Mouse (Mus musculus) left cerebral cortex, postnatal 14 days (tissue): ENCODE data around the gene Gcnt1. TPM values are rescaled to one million over a fixed set of nuclear protein-coding genes. Genes with fewer than 3 reads are reported as not detected.

Experiments used
- DNase-seq, 2 experiments: peaks; one replicate each; pipeline ENCODE4 v3.0.0; 2021 to 2022; ENCODE audit warnings: low spot score in 2 of 2, mixed read lengths in 1 of 2
- intact Hi-C: fragments of 180-260 bp; cut with DNase I; formaldehyde crosslinking; loops from one replicate; pipeline ENCODE4 v1.15.1; 2025
- long read RNA-seq, 2 experiments: library from polyadenylated mRNA; stranded (forward); transcript quantifications; one replicate each; pipeline ENCODE4 v2.0.0; 2021
- total RNA-seq, 2 experiments: library from RNA; stranded (reverse); gene quantifications; 2 replicates each; pipeline ENCODE4 v1.2.3; 2021

Gene Gcnt1
- 1 to 10 TPM; 2.0 to 2.2 TPM for total RNA-seq
- long read RNA-seq, experiment 1, partial matches to known transcripts: 0 of 1 reads
- long read RNA-seq, experiment 1, other reads (novel, unspliced or antisense): 1 of 1 reads
- long read RNA-seq, experiment 2: 0 reads

DNA sequence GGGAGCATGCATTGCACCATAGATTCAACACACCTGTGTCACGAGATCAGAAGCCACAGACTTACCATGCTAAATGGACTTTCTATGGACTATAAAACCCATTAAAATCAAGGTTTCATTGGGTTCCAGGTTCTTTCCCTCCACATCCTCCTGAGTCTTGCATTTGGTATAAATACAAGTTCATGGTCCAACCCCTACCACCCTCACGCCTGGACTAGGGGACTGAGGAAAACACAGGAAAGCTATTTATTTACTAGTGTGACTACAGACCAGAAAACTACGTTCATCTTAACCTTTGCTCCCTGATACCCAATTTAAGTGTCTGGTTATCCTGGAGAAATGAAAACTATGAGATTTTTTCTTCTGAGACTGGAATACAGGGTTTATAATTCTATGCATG lies at the start of gene Gcnt1:
TSS of gene Gcnt1 (minus strand) at position 144 of the 400 bp plus-strand sequence.
- intact Hi-C loops: no loop called here
- DNase-seq: no peak

DNA sequence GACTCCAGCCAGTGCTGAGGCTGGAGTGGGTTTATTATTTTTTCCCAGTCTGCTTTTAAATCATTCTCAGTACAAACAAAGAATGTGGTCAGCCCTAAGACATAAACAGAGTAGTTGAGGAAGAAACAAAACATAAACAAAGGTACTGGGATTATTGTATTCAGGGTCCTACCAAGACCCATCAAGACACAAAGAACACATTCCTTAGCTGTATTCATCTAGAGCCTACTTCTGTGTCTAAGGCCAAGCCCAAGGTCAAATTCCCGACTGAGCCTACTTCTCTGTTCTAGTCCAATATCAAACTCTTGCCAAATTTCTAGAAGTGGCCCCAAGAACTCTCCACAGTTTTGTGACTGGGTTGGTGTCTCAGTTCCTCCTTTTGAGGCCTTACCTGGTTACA lies 45.2 kb upstream of the Gcnt1 start:
- intact Hi-C loops: no loop called here
- DNase-seq: no peak

DNA sequence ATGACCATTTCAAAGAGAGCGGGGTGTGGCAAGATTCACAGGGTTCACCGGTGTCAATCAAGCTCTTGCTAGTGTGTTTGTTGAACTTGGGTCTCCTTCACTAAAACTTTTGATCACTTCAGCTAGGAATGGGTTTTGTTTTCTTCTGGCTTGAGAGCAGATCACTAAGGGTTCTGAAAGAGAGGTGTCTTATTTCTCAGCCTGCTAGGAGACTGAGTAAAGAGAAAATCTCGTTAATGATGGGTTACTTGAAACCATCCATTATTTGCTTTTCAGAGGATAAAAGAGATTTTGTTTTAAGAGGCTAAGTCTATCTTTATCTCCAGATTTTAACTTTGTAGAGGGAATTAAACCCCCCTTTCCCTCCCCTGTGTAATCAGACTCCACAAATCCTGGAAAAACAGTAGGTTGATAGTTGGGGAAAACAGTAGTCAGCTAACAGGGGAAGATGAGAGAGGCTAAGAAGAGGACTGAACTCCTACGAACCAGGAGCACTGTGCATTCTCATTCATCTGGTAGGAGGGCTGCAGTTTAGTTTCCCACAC lies 40.3 kb upstream of the Gcnt1 start:
- no peak for DNase-seq
- intact Hi-C loops: no loop called here

GRCm38 (mm10) chr19:17410465-17411065 lies 37.9 kb upstream of the Gcnt1 start:
- DNase-seq: no peak
- intact Hi-C loops: no loop called here

- no peak for DNase-seq
- intact Hi-C loops: no loop called here
Measured at GRCm38 (mm10) chr19:17409351-17409750, 36.7 kb upstream of the Gcnt1 start.

DNA sequence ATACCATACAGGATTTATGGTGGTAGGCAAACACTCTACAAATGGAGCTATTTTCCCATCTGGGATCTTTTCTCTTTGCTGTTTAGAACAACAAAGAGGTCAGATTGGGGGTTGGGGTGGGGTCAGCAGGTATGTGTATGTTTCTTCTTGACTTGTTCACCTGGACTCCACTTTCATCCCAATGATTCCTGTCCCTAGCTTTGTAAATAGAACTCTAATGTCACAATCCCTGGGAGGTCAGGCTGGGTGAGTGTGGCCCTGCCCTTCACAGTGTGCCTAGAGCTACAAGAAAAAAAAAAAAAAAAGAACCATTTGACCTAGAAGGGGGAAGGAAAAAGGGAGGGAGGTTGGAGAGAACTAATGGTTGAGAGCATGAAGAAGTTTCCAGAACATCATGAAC lies 35.9 kb upstream of the Gcnt1 start:
- DNase-seq: no peak
- intact Hi-C loops: no loop called here

DNA sequence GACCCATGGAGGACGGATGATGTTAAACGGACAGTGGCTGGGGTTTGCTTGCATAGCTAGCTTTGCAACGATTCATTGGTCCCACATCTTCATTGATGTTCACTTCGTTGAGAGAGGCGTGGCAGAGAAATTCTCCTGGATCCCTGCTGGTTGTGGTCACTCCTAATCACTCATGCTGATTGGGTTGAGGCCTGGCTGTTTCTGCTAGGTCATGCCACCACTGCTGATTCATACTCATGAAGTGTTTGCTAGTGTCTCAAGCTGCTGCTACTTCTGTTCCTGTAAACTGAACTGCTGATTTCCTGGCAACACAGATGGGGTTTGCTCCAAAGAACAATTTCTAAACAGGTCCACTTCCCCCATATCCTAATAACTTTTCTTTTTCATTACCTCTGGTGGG lies 34.2 kb upstream of the Gcnt1 start:
- intact Hi-C loops: no loop called here

DNA sequence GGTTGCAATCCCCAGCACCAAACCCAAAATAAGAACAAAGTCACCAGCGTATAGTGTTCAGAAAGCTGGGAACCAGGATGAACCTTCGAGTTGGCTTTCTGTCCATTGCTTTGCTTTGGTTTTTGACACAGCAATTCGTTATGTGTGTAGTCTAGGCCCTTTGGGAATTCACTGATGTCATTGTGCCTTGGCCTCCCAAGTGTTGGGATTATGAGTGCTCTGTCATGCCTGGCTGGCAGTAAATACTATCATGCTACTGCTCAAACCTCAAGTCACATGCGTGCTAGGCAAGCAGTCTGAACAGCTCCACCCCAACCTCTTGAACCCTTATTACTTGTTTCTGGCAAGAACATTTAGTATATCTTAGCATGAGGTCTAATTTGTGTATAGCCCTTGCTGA lies 30.5 kb upstream of the Gcnt1 start:
- no peak for DNase-seq
- intact Hi-C loops: no loop called here

More for the DNA sequence above, 34.2 kb upstream of the Gcnt1 start:
- DNase-seq: no peak

- intact Hi-C loops: no loop called here
Measured at GRCm38 (mm10) chr19:17400571-17400970, 27.9 kb upstream of the Gcnt1 start.

DNA sequence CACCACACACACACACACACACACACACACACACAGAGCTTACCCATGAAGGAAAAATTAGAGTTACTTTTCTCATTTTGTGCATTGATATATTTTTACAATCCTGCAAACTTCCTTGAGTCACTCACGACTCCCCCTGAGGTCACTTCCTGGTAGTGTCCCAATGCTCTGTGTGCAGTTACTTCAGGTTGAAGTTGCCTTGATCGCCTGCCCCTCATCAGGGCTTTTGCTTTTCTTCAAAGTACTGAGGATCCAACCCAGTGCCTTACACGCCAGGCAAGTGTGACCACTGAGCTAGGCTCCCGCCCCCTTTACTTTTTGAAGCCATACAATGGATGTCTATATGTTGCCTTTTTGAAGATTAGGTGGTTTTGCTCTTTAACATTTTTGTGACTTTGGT lies 27.3 kb upstream of the Gcnt1 start:
- intact Hi-C loops: no loop called here
- no peak for DNase-seq

More at GRCm38 (mm10) chr19:17400571-17400970, 27.9 kb upstream of the Gcnt1 start:
- DNase-seq: no peak

DNA sequence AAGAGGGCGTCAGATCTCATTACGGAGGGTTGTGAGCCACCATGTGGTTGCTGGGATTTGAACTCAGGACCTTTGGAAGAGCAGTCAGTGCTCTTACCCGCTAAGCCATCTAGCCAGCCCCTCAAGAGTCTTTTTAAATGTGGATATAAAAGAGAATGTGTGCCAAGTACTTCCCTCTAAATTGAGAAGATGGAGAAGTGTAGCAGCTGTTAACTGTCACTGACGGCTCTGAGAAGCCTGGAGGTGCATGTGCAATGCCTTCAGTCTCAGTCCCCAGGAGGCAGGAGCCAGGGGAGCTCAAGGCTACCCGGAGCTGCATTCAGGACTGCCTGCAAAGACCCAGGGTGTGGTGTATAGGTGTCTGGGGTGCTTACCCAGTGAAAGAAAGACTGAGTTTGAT lies 25.3 kb upstream of the Gcnt1 start:
- DNase-seq: no peak
- intact Hi-C loops: no loop called here

- no peak for DNase-seq
- intact Hi-C loops: no loop called here
Measured at GRCm38 (mm10) chr19:17396802-17397201, 24.2 kb upstream of the Gcnt1 start.

GRCm38 (mm10) chr19:17393841-17394591 lies 21.4 kb upstream of the Gcnt1 start, which contains the start of gene Rfk:
Gene Rfk (plus strand): TSS chr19:17394043.
- DNase-seq: peak; percentile 83 to 92
- intact Hi-C loops: no loop called here

DNA sequence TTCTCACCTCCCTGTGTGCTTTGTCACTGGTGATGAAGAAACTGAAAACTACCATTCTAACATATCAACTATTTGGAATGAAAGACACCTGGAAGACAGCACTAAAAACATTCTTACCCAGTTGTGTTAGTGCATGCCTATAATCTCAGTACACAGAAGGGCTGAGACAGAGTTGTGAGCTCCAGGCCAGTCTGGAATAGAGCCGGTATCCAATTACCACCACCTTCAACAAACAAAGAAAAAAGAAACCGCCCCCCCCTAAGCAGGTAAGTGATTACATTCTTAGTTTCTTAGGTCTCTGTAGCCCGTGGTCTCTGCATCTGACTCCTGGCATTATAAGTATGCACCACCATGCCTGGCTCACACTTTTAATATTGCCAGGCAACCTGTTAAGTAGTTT lies 20.2 kb upstream of the Gcnt1 start:
- intact Hi-C loops: no loop called here
- no peak for DNase-seq

DNA sequence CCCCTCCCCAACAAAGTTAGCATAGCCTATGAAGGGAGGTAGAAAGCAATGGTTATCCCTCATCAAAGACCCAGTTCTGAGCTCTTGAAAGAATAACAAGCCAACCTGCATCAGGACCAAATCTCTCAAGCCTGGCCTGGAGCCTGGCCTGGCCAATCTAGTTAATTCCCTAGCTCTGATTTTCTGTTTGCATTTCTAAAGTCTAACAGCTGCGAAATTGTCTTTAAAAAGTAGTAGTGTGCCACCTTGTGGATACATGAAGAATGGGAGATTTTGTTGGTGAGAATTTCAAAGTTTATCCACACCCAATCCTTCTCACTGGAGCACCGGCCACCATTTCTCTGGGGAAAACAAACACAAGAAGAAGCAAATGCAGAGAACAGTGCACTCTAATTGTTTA lies 15.8 kb upstream of the Gcnt1 start:
- peak; percentile 7 to 56 for DNase-seq

DNA sequence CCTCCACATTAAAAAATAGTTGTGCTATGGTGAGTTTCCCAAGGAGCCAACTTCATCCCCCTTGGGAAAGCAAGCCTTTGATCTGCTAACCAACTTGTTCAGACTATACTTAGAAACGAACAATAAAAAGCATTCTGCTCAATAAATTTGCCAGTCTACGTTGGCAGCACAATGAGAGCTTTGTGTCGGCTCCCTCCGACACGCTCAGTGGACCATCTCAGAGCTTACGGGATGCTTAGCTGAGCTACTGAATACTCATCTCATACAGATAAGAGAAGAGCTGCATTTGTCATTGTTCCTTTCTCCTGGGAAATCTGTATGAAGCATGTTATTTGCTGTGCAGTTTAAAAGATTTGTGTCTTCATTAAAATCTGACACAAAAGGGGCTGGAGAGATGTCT lies 13.8 kb upstream of the Gcnt1 start:
- intact Hi-C loops: loop anchor here (10.0 kb wide), 3 partner anchors 152 to 572 kb away; partner anchors contain the start of gene Foxb2
- DNase-seq: no peak

More for the DNA sequence above, 15.8 kb upstream of the Gcnt1 start:
- intact Hi-C loops: loop anchor here (1.0 to 10.0 kb wide), 4 partner anchors 154 to 574 kb away; partner anchors contain the start of gene Foxb2

GRCm38 (mm10) chr19:17385426-17385825 lies 12.8 kb upstream of the Gcnt1 start:
- intact Hi-C loops: loop anchor here (10.0 kb wide), 3 partner anchors 151 to 571 kb away; partner anchors contain the start of gene Foxb2
- DNase-seq: no peak

GRCm38 (mm10) chr19:17385022-17385421 lies 12.4 kb upstream of the Gcnt1 start:
- no peak for DNase-seq
- intact Hi-C loops: loop anchor here (10.0 kb wide), 3 partner anchors 150 to 570 kb away; partner anchors contain the start of gene Foxb2

- no peak for DNase-seq
- intact Hi-C loops: loop anchor here (10.0 kb wide), 3 partner anchors 148 to 568 kb away; partner anchors contain the start of gene Foxb2
Measured at GRCm38 (mm10) chr19:17382807-17383397, 10.3 kb upstream of the Gcnt1 start.

- no peak for DNase-seq
- intact Hi-C loops: loop anchor here (10.0 kb wide), 3 partner anchors 146 to 566 kb away; partner anchors contain the start of gene Foxb2
Measured at GRCm38 (mm10) chr19:17380549-17380948, 7.9 kb upstream of the Gcnt1 start.
